Mouse (Mus musculus) kidney, adult 2 months (tissue): ENCODE data around the gene Ncln.

Experiments used
- CTCF ChIP-seq: fragments of 200-500 bp; conservative IDR thresholded peaks from 2 replicates; pipeline ENCODE4 v1.5.1; 2011; ENCODE audit warnings: low read depth, mild to moderate bottlenecking, control low read depth, low read length, moderate library complexity, mixed read lengths; ENCODE audit not compliant: insufficient read depth, insufficient read length
- POLR2A ChIP-seq: fragments of 200-500 bp; IDR thresholded peaks from one replicate; pipeline ENCODE4 v1.6.1; 2011; ENCODE audit warnings: low read depth, low read length, control low read depth

DNA sequence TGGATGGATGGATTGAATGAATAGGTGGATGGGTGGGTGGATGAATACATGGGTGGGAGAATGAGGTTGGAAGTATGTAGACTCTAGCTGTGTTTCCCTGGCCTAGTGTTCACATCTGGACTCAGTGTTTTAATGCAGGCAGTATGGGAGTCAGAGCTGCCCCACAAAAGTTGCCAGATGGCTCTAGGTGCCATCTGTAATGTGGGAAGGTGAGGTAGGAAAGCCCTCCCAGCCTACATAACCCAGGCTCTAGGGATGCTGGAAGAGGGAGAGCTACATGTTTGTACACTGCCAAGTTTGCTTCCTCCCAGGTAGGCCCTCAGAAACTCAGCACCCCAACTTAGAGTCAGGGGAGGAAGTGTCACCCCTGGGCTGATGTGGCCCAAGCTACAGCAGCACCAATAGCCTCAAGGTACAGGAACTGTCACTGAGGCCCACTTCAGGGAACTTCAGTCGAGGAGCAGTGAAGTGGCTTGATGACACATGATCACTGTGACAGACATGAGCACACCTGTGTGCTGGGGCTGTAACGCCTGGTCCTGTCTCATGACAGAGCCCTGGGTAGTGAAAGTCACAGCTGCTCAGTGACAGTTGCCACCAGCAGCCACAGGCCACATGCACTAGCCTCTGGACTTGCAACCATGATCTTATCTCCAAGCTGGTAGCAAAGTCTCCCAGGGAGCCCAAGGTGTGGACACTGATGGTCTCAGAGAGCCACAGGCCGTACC lies 42.3 kb upstream of the Ncln start:
- TF ChIP-seq POLR2A (no peak), CTCF (no peak)
